Mouse (Mus musculus): ENCODE data around the gene Tmem131l.

- TF ChIP-seq CTCF (IDR thresholded peaks at IDR 0.05) (no peak), EP300 (IDR thresholded peaks at IDR 0.05) (no peak)
These were observed 70.9 kb downstream of the Tmem131l start for GRCm38 (mm10) chr3:83969081-83969480.

All from lung, postnatal 0 days (tissue).